ENCODE assay signal across 8 mouse cellular contexts in the genomic region with DNA sequence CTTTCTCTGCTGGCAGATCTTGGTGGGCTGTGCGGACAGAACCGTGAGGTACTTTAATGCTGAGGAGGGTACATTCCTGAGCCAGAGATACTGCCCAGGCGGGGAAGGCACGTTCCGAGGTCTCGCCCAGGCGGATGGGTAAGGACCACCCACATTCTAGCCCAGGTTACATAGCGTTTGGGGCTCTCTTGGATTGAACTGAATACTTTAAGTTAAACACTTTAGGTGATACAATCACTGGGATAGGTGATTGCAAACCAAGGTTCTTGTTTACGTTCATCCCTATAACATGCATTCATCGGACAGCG. TPM values are rescaled to one million over a fixed set of nuclear protein-coding genes. Genes with fewer than 3 reads are reported as not detected.
DNase-seq lines count a peak whose midpoint lies in the region; ATAC-seq and TF ChIP-seq lines count a peak whose summit lies in the region.

No protein-coding gene starts in this region.

- no peak for TF ChIP-seq EP300 in liver, postnatal 0 days (IDR thresholded peaks at IDR 0.05; ENCODE audit: low read depth)

- no peak for TF ChIP-seq CTCF in liver, postnatal 0 days (IDR thresholded peaks at IDR 0.05; ENCODE audit: low read depth)

- peak; percentile 29; the same call in 1 of the 2 replicates for ATAC-seq in heart, embryonic 11.5 days (replicated peaks; ENCODE audit: insufficient number of reproducible peaks, low FRiP score, low TSS enrichment)
- ATAC-seq in forebrain, embryonic 14.5 days, result no peak; the same call in 1 of the 2 replicates
- ATAC-seq in liver, postnatal 0 days, result peak; percentile 30

- H3K36me3 ChIP-seq in heart, embryonic 11.5 days (ENCODE audit: control insufficient read depth, insufficient read depth, low read length), result peaks cover 19% of the 10 kb centered on the region
- peaks cover 34% of the 10 kb centered on the region for H3K36me3 ChIP-seq in forebrain, embryonic 14.5 days (ENCODE audit: control insufficient read depth, insufficient read depth, low read length)
- H3K36me3 ChIP-seq in liver, postnatal 0 days (replicated peaks; ENCODE audit: insufficient read depth, low read length), result peaks cover 32% of the 10 kb centered on the region

- H3K27ac ChIP-seq in heart, embryonic 11.5 days (ENCODE audit: low read depth, low read length), result no peak overlapping the region
- H3K27ac ChIP-seq in forebrain, embryonic 14.5 days (ENCODE audit: low read depth, low read length), result no peak overlapping the region
- H3K27ac ChIP-seq in liver, postnatal 0 days (ENCODE audit: low read depth), result peak overlapping the region; percentile 73

- 0 out of 2 replicates have a peak, but pooled peaks cover 4% of the 10 kb centered on the region for H3K4me1 ChIP-seq in heart, embryonic 11.5 days (ENCODE audit: control insufficient read depth, insufficient read depth, low read length)
- H3K4me1 ChIP-seq in forebrain, embryonic 14.5 days (ENCODE audit: control insufficient read depth, insufficient read depth, low read length), result peaks cover 9% of the 10 kb centered on the region; the same call in 1 of the 2 replicates
- H3K4me1 ChIP-seq in liver, postnatal 0 days (ENCODE audit: insufficient read depth), result peaks cover 12% of the 10 kb centered on the region

- WGBS in heart, embryonic 11.5 days (ENCODE audit: insufficient replicate concordance), result 2% methylated on average over 11 of the region's 11 CpGs
- 3% methylated on average over 11 of the region's 11 CpGs for WGBS in forebrain, embryonic 14.5 days
- 2% methylated on average over 11 of the region's 11 CpGs for WGBS in liver, postnatal 0 days (ENCODE audit: insufficient replicate concordance)

- H3K4me2 ChIP-seq in heart, embryonic 11.5 days, result peak overlapping the region; percentile 76
- H3K4me2 ChIP-seq in forebrain, embryonic 14.5 days (ENCODE audit: low read length), result peak overlapping the region; percentile 93
- H3K4me2 ChIP-seq in liver, postnatal 0 days (ENCODE audit: low read depth, low read length), result peak overlapping the region; percentile 88

- H3K9me3 ChIP-seq in heart, embryonic 11.5 days (replicated peaks; ENCODE audit: control insufficient read depth, low read length), result no peaks in the 10 kb centered on the region
- no peaks in the 10 kb centered on the region for H3K9me3 ChIP-seq in forebrain, embryonic 14.5 days (replicated peaks; ENCODE audit: control insufficient read depth, low read length)
- H3K9me3 ChIP-seq in liver, postnatal 0 days (ENCODE audit: low read length), result no peaks in the 10 kb centered on the region

- peak overlapping the region; percentile 79 for H3K4me3 ChIP-seq in heart, embryonic 11.5 days (ENCODE audit: low read depth, low read length)
- H3K4me3 ChIP-seq in forebrain, embryonic 14.5 days (ENCODE audit: low read depth, low read length), result peak overlapping the region; percentile 81
- H3K4me3 ChIP-seq in liver, postnatal 0 days (ENCODE audit: low read depth, low read length), result peak overlapping the region; percentile 83

- no peak for DNase-seq in heart, adult 18-20 months
- peak; percentile 58 for DNase-seq in ES-CJ7 (ENCODE audit: low read depth, low spot score)
- DNase-seq in forebrain, embryonic 14.5 days (ENCODE audit: low spot score), result no peak
- DNase-seq in liver, postnatal 0 days, result no peak
- DNase-seq in urinary bladder, postnatal 10 days (ENCODE audit: low spot score), result no peak
- DNase-seq in adrenal gland, postnatal 4 days (ENCODE audit: low spot score in 2 of 2), result no peak
- DNase-seq in gastrocnemius, postnatal 4 days (ENCODE audit: low spot score in 2 of 2), result no peak

- no peaks in the 10 kb centered on the region for H3K27me3 ChIP-seq in heart, embryonic 11.5 days (ENCODE audit: control insufficient read depth, insufficient read depth, low read length)
- H3K27me3 ChIP-seq in forebrain, embryonic 14.5 days (replicated peaks; ENCODE audit: control insufficient read depth, insufficient read depth, low read length), result no peaks in the 10 kb centered on the region
- no peaks in the 10 kb centered on the region for H3K27me3 ChIP-seq in liver, postnatal 0 days (ENCODE audit: insufficient read depth, low read length)

- H3K9ac ChIP-seq in heart, embryonic 11.5 days (ENCODE audit: low read depth, low read length), result peak overlapping the region; percentile 70
- H3K9ac ChIP-seq in forebrain, embryonic 14.5 days (ENCODE audit: low read length), result peak overlapping the region; percentile 78
- peak overlapping the region; percentile 84 for H3K9ac ChIP-seq in liver, postnatal 0 days (replicated peaks)

RNA-seq across cellular contexts. Expression of gene Wdr74, which starts 0.5 kb away (rescaled TPM):
- polyA plus RNA-seq in heart, embryonic 11.5 days (2014; fragmentation: Nextera tagmentation; extraction: Ambion mirVana), result 56.4 and 58.8 TPM in 2 replicates
- total RNA-seq in heart, adult 18-20 months (2021), result 10 to 100 TPM; 18.8 to 22.3 TPM
- 109 and 111 TPM in 2 replicates for polyA plus RNA-seq in forebrain, embryonic 14.5 days (2014; fragmentation: Nextera tagmentation; extraction: Ambion mirVana)
- 36.0 and 36.8 TPM in 2 replicates for polyA plus RNA-seq in liver, postnatal 0 days (2015; fragmentation: Nextera tagmentation; extraction: Ambion mirVana)
- total RNA-seq in adrenal gland, postnatal 4 days (2021), result 10 to 100 TPM; 64.2 to 64.3 TPM
- 10 to 100 TPM; 34.5 to 35.1 TPM for total RNA-seq in gastrocnemius, postnatal 4 days (2021)

RNA-seq across cellular contexts. Expression of gene 1700092M07Rik, which starts 4.4 kb away (rescaled TPM):
- 0.99 and 2.2 TPM in 2 replicates for polyA plus RNA-seq in heart, embryonic 11.5 days (2014; fragmentation: Nextera tagmentation; extraction: Ambion mirVana)
- under 1 TPM in 1 of 2 experiments, not detected in 1; 0.72 TPM for total RNA-seq in heart, adult 18-20 months (2021)
- polyA plus RNA-seq in forebrain, embryonic 14.5 days (2014; fragmentation: Nextera tagmentation; extraction: Ambion mirVana), result 0.77 and 1.1 TPM in 2 replicates
- polyA plus RNA-seq in liver, postnatal 0 days (2015; fragmentation: Nextera tagmentation; extraction: Ambion mirVana), result 0.31 and 0.43 TPM in 2 replicates
- 1 to 10 TPM; 2.3 to 2.5 TPM for total RNA-seq in adrenal gland, postnatal 4 days (2021)
- total RNA-seq in gastrocnemius, postnatal 4 days (2021), result 1 to 10 TPM in 1 of 2 experiments, not detected in 1; 2.5 TPM

RNA-seq across cellular contexts. Expression of gene Stx5a, which starts 5.1 kb away (rescaled TPM):
- 82.2 and 85.1 TPM in 2 replicates for polyA plus RNA-seq in heart, embryonic 11.5 days (2014; fragmentation: Nextera tagmentation; extraction: Ambion mirVana)
- 10 to 100 TPM; 21.3 to 27.1 TPM for total RNA-seq in heart, adult 18-20 months (2021)
- polyA plus RNA-seq in forebrain, embryonic 14.5 days (2014; fragmentation: Nextera tagmentation; extraction: Ambion mirVana), result 104 and 105 TPM in 2 replicates
- polyA plus RNA-seq in liver, postnatal 0 days (2015; fragmentation: Nextera tagmentation; extraction: Ambion mirVana), result 36.3 and 37.5 TPM in 2 replicates
- 100 to 1,000 TPM; 118 to 125 TPM for total RNA-seq in adrenal gland, postnatal 4 days (2021)
- 10 to 100 TPM; 59.1 to 60.5 TPM for total RNA-seq in gastrocnemius, postnatal 4 days (2021)

RNA-seq across cellular contexts. Expression of gene Slc3a2, which starts 12.9 kb away (rescaled TPM):
- polyA plus RNA-seq in heart, embryonic 11.5 days (2014; fragmentation: Nextera tagmentation; extraction: Ambion mirVana), result 82.6 and 87.8 TPM in 2 replicates
- total RNA-seq in heart, adult 18-20 months (2021), result 10 to 100 TPM; 42.4 to 48.1 TPM
- 179 and 200 TPM in 2 replicates for polyA plus RNA-seq in forebrain, embryonic 14.5 days (2014; fragmentation: Nextera tagmentation; extraction: Ambion mirVana)
- polyA plus RNA-seq in liver, postnatal 0 days (2015; fragmentation: Nextera tagmentation; extraction: Ambion mirVana), result 64.4 and 68.0 TPM in 2 replicates
- total RNA-seq in adrenal gland, postnatal 4 days (2021), result 100 to 1,000 TPM; 161 to 174 TPM
- 10 to 100 TPM; 42.4 to 43.8 TPM for total RNA-seq in gastrocnemius, postnatal 4 days (2021)

RNA-seq across cellular contexts. Expression of gene Nxf1, which starts 20.8 kb away (rescaled TPM):
- 126 and 138 TPM in 2 replicates for polyA plus RNA-seq in heart, embryonic 11.5 days (2014; fragmentation: Nextera tagmentation; extraction: Ambion mirVana)
- total RNA-seq in heart, adult 18-20 months (2021), result 10 to 100 TPM; 31.6 to 35.6 TPM
- 162 and 178 TPM in 2 replicates for polyA plus RNA-seq in forebrain, embryonic 14.5 days (2014; fragmentation: Nextera tagmentation; extraction: Ambion mirVana)
- 47.9 and 49.9 TPM in 2 replicates for polyA plus RNA-seq in liver, postnatal 0 days (2015; fragmentation: Nextera tagmentation; extraction: Ambion mirVana)
- total RNA-seq in adrenal gland, postnatal 4 days (2021), result 100 to 1,000 TPM; 124 to 145 TPM
- total RNA-seq in gastrocnemius, postnatal 4 days (2021), result 10 to 100 TPM; 70.4 to 80.5 TPM
